Mouse (Mus musculus) kidney, postnatal 0 days (tissue): ENCODE results near the gene Stk16. TPM values are rescaled to one million over a fixed set of nuclear protein-coding genes. Genes with fewer than 3 reads are reported as not detected.

Experiments
- ATAC-seq: fragments of 200-750 bp; cut with Nextera tagmentation; replicated peaks from 2 replicates; pipeline ENCODE4 v1.8.0; 2017; ENCODE audit warnings: low read depth, moderate number of reproducible peaks, moderate TSS enrichment, moderate library complexity; ENCODE audit not compliant: low FRiP score
- DNase-seq: peaks from one replicate; pipeline ENCODE4 v3.0.0-alpha.2; 2016; ENCODE audit warnings: low spot score
- H3K27ac ChIP-seq: fragments of 300-500 bp; sonication (generic); 2 replicates; pipeline ENCODE4 v1.5.1; 2014; ENCODE audit warnings: mild to moderate bottlenecking
- H3K27me3 ChIP-seq: fragments of 300-500 bp; sonication (generic); 2 replicates; pipeline ENCODE4 v1.6.1; 2014; ENCODE audit warnings: low read length, mixed read lengths; ENCODE audit not compliant: insufficient read depth
- H3K36me3 ChIP-seq: fragments of 300-500 bp; sonication (generic); 2 replicates; pipeline ENCODE4 v1.6.1; 2014; ENCODE audit warnings: low read length, mixed read lengths; ENCODE audit not compliant: insufficient read depth
- H3K4me1 ChIP-seq: fragments of 300-500 bp; sonication (generic); replicated peaks from 2 replicates; pipeline ENCODE4 v1.6.1; 2014; ENCODE audit warnings: antibody characterized with exemption, low read length, mixed read lengths; ENCODE audit not compliant: insufficient read depth
- H3K4me2 ChIP-seq: fragments of 300-500 bp; sonication (generic); 2 replicates; pipeline ENCODE4 v1.6.1; 2014; ENCODE audit warnings: mild to moderate bottlenecking, low read length, moderate library complexity, mixed read lengths
- H3K4me3 ChIP-seq: fragments of 300-500 bp; sonication (generic); replicated peaks from 2 replicates; pipeline ENCODE4 v1.5.1; 2014; ENCODE audit warnings: low read depth, low read length
- H3K9ac ChIP-seq: fragments of 300-500 bp; sonication (generic); 2 replicates; pipeline ENCODE4 v1.6.1; 2014; ENCODE audit warnings: low read depth, low read length
- H3K9me3 ChIP-seq: fragments of 300-500 bp; sonication (generic); replicated peaks from 2 replicates; pipeline ENCODE4 v1.6.1; 2016; ENCODE audit warnings: low read length, inconsistent platforms, mixed read lengths
- CTCF ChIP-seq: IDR thresholded peaks from 2 replicates; pipeline ENCODE4 v1.5.1; 2016; ENCODE audit warnings: antibody characterized with exemption, low read depth, mild to moderate bottlenecking, moderate library complexity
- WGBS: fragments of 180-500 bp; shearing (Covaris S2); extraction: QIAGEN DNeasy Blood & Tissue Kit; methylation state at CpG from one replicate; pipeline ENCODE4 v1.1.7; 2014; 5-methylcytosine and 5-hydroxymethylcytosine counted together
- polyA plus RNA-seq: library from polyadenylated mRNA; unstranded; fragments of >200 nt; fragmentation: Nextera tagmentation; extraction: Ambion mirVana; gene quantifications from 2 replicates; pipeline ENCODE4 v1.2.1, GENCODE M21; 2015

The Stk16 gene
- 114 and 122 TPM in 2 replicates for polyA plus RNA-seq

DNA sequence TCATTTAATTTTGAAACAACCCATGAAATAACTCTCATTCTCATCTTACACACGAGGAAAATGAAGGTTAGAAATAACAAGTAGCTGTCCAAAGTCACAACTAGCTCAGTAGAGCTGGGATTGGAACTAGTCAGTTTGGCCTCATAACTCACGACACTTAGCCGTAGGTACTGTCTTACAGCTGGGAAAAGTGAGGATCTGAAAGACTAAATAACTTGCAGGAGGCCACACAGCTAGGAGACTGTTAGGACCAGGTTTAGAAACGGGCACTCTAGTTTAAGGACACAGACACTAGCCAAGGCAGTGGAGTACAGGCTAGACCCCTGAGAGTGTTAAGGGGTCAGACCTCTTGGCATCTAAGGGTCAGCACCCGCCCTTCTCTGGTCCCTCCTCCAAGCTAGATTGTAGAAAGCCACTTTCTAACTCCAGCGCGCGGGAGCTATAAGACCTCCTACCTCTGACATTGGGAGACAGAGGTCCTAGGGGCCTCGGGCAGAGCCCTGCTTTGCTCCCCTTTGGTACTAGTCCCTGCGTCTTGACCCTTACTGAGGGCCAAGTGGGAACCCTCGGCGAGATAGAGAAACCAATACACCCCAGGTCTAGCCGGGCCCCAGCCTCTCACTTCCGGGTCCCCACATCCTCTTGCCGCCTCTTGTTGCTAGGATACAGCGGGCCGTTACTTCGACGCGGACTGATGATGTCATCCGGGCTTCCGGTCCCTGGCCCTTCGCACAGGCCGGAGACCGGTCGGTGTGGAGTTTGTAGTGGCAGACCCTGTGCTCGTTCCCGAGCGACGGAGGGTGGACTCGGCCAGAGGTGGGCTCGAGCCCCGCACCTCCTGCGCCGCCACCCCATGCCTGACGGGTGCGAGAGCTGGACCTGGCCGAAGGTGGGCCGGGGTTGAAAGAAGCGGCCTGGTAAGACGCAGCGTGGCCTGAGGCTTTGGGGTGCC lies at the start of gene Stk16, which contains the start of gene Glb1l:
TSS of gene Stk16 (plus strand) at position 703 of the 952 bp plus-strand sequence.
TSS of gene Glb1l (minus strand) at position 678 of the 952 bp plus-strand sequence.
- WGBS = 4% methylated on average over 42 of the region's 42 CpGs
- DNase-seq (peak; percentile 97), ATAC-seq (peak; percentile 78)
- Histone ChIP-seq H3K4me2 (peak within 1 kb of the TSS; percentile 92), H3K27ac (peak within 1 kb of the TSS; percentile 86), H3K9ac (peak within 1 kb of the TSS; percentile 87), H3K9me3 (no peaks in the 10 kb centered on the region), H3K36me3 (peaks cover 21% of the 10 kb centered on the region), H3K4me1 (peaks cover 15% of the 10 kb centered on the region), H3K4me3 (peak within 1 kb of the TSS; percentile 71), H3K27me3 (no peaks in the 10 kb centered on the region)
- TF ChIP-seq CTCF = no peak

DNA sequence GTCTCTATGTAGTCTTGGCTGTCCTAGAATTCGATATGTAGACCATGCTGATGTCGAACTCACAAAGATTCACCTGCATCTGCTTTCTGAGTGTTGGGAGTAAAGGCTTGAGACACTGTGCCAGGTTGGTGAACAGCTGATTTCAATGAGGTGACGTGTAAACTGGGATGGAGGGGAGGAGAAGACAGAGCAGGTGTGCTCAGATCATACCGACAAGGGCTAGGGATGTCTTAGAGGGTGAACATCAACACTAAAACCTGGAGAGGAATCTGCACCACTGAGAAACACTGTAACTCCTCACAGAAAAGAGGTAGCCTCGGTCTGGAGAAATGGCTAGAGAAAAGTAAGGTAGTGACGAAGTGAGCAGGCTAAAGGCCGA lies 42.6 kb upstream of the Stk16 start:
- 0 out of 2 replicates have a peak, but pooled peaks have one; percentile 11 for ATAC-seq
- 7% methylated on average over 7 of the region's 7 CpGs for WGBS
- peak overlapping the region; percentile 74 for H3K4me3 ChIP-seq
- H3K9me3 ChIP-seq = no peaks in the 10 kb centered on the region
- peaks cover 27% of the 10 kb centered on the region for H3K36me3 ChIP-seq
- H3K27me3 ChIP-seq = no peaks in the 10 kb centered on the region
- TF ChIP-seq CTCF = no peak
- peak overlapping the region; percentile 60 for H3K4me2 ChIP-seq
- peak overlapping the region; percentile 63; the same call in 1 of the 2 replicates for H3K9ac ChIP-seq
- no peak for DNase-seq
- H3K4me1 ChIP-seq = 0 out of 2 replicates have a peak, but pooled peaks cover 3% of the 10 kb centered on the region
- peak overlapping the region; percentile 87; the same call in 1 of the 2 replicates for H3K27ac ChIP-seq

DNA sequence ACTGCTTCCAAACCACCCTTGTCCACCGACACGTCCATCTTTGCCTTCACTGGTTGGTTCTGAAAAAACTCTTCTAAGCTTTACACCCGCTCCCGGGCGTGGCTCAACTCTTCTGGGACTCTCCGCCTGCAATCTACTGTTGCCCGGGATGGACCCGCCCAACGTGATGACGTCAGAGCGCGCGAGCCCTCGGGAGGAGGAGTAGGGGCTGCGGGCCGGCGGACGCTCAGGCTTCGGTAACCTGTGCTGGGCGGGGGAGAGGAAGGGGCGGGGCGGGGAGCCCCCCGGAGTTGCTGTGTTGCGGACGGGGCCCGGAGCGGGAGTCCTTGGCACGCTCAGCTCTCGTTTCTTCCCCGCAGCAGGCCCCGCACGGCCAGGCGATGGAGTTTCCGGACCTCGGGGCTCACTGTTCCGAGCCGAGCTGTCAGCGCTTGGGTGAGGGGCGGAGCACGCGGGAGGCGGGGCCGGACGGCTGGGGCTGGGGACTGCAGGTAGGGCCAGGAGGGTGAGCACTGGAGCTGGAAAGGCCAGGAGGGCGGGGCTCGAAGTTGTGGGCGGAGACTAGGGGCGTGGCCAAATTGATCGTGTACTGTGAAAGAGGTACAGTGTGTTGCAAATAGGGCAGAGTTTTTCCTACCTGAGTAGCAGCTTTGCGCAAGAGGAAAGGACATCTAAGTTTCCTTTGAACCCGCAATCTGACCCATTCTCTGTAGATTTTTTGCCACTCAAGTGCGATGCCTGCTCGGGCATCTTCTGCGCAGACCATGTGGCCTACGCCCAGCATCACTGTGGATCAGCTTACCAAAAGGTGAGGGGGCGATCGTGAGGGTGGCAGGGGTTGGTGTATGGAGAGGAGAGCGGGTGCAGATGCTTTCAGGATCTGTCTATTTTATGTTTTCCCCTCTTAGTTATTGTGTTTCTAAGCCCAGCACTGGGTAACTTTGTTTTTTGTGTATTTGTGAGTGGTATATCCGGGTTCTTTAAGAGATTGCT lies 41.9 kb upstream of the Stk16 start, which contains the start of gene Zfand2b:
TSS of gene Zfand2b (plus strand) at position 175 of the 993 bp plus-strand sequence.
- under 1% methylated on average over 57 of the region's 59 CpGs for WGBS
- H3K27ac ChIP-seq = peak within 1 kb of the TSS; percentile 87
- peak; percentile 97 for DNase-seq
- 0 out of 2 replicates have a peak, but pooled peaks cover 3% of the 10 kb centered on the region for H3K4me1 ChIP-seq
- no peaks in the 10 kb centered on the region for H3K27me3 ChIP-seq
- H3K9me3 ChIP-seq = no peaks in the 10 kb centered on the region
- H3K4me2 ChIP-seq = peak within 1 kb of the TSS; percentile 60
- peak within 1 kb of the TSS; percentile 63 for H3K9ac ChIP-seq
- no peak; the same call in 1 of the 2 replicates for TF ChIP-seq CTCF
- ATAC-seq = peak; percentile 98
- peak within 1 kb of the TSS; percentile 74 for H3K4me3 ChIP-seq
- H3K36me3 ChIP-seq = peaks cover 33% of the 10 kb centered on the region

DNA sequence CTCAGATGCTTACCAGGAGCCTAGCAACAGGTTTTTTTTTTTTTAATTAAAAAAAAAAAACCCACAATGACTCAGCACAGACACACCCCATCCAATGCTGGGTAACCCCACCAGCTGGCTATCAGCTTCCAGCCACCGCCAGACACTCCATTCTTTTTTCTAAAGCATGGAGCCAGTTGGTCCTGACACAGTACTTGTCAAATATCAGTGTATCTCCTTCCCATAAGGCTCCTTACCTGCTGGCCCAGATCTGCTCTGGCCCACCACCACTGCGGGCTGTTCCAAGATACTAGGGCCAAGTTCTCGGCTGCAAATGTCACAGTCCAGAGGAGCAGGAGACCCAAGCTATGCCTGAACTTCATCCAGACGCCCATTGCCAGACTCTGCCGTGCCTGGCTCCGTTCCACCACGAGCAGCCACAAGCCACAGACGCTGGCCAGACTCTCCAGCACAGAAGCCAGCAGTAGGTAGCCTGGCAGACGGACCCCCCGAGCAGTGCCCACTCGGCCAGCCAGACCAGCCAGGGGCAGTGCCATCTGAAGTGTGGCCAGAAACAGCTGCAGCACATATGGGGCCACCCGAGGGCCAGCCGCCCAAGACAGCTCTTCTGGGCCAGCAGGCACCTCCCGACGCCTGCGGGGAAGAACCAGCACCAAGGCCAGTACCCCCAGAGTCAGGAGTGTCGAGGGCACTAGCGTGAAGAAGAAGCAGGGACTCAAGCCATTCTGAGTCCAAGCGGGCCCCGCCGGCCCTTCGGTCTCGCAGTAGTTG lies 31.1 kb upstream of the Stk16 start:
- no peak overlapping the region; the same call in 1 of the 2 replicates for H3K27ac ChIP-seq

DNA sequence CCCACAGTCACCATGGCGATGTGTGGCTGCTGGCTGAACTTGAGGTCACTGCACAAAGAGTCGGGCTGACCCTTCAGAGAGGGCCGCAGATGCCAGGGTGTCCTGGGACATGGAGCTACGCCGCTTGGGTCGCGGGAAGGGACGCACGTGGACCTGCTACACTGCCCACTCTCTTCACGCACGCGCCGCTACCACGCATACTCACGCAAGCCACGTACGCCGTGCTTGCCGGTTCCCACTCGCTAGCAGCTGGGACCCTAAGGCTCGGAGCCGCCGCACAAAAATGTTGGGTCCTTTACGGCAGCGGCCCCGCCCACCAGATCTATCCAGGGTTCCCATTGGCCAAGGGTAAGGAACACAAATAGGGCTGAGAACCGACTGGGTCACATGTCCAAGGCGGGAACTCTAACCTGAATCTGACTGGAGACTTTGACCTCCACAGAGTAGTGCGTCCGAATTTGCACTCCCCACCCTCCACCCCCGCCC lies 30.5 kb upstream of the Stk16 start, which contains the start of gene Abcb6:
TSS of gene Abcb6 (minus strand) at position 288 of the 486 bp plus-strand sequence.
- DNase-seq = peak; percentile 97
- H3K27ac ChIP-seq = peak within 1 kb of the TSS; percentile 31
- H3K36me3 ChIP-seq = peaks cover 32% of the 10 kb centered on the region

More for the DNA sequence above, 31.1 kb upstream of the Stk16 start:
- DNase-seq (no peak), ATAC-seq (no peak; the same call in none of the 2 replicates)
- Histone ChIP-seq H3K9ac (peak overlapping the region; percentile 66), H3K4me1 (peaks cover 6% of the 10 kb centered on the region), H3K4me2 (peak overlapping the region; percentile 96), H3K27me3 (no peaks in the 10 kb centered on the region), H3K36me3 (peaks cover 27% of the 10 kb centered on the region), H3K9me3 (no peaks in the 10 kb centered on the region), H3K4me3 (peak overlapping the region; percentile 53)
- no peak for TF ChIP-seq CTCF
- 6% methylated on average over 23 of the region's 23 CpGs for WGBS

More for the DNA sequence above, 30.5 kb upstream of the Stk16 start, which contains the start of gene Abcb6:
- Histone ChIP-seq H3K4me2 (peak within 1 kb of the TSS; percentile 96), H3K4me1 (peaks cover 6% of the 10 kb centered on the region), H3K27me3 (no peaks in the 10 kb centered on the region), H3K4me3 (peak within 1 kb of the TSS; percentile 53), H3K9ac (peak within 1 kb of the TSS; percentile 66), H3K9me3 (no peaks in the 10 kb centered on the region)
- WGBS = under 1% methylated on average over 31 of the region's 31 CpGs
- no peak for TF ChIP-seq CTCF
- peak; percentile 89 for ATAC-seq
